Mouse (Mus musculus) intestine, embryonic 15.5 days (tissue): ENCODE data around the gene Suclg2. TPM values are rescaled to one million over a fixed set of nuclear protein-coding genes. Genes with fewer than 3 reads are reported as not detected.

Experiments
- ATAC-seq: fragments of 200-750 bp; cut with Nextera tagmentation; 2 replicates; pipeline ENCODE4 v1.8.0; 2017; ENCODE audit warnings: moderate TSS enrichment, moderate library complexity
- H3K27ac ChIP-seq: fragments of 300-500 bp; sonication (generic); 2 replicates; pipeline ENCODE4 v1.5.1; 2015; ENCODE audit warnings: mild to moderate bottlenecking, inconsistent platforms
- H3K27me3 ChIP-seq: fragments of 300-500 bp; sonication (generic); replicated peaks from 2 replicates; pipeline ENCODE4 v1.6.1; 2015; ENCODE audit warnings: inconsistent platforms
- H3K36me3 ChIP-seq: fragments of 300-500 bp; sonication (generic); 2 replicates; pipeline ENCODE4 v1.6.1; 2015; ENCODE audit warnings: inconsistent platforms
- H3K4me1 ChIP-seq: fragments of 300-500 bp; sonication (generic); replicated peaks from 2 replicates; pipeline ENCODE4 v1.6.1; 2015; ENCODE audit warnings: inconsistent platforms
- H3K4me2 ChIP-seq: fragments of 300-500 bp; sonication (generic); replicated peaks from 2 replicates; pipeline ENCODE4 v1.6.1; 2015; ENCODE audit warnings: mild to moderate bottlenecking, inconsistent platforms
- H3K4me3 ChIP-seq: fragments of 300-500 bp; sonication (generic); replicated peaks from 2 replicates; pipeline ENCODE4 v1.5.1; 2015; ENCODE audit warnings: inconsistent platforms
- H3K9ac ChIP-seq: fragments of 300-500 bp; sonication (generic); 2 replicates; pipeline ENCODE4 v1.6.1; 2015; ENCODE audit warnings: inconsistent platforms
- H3K9me3 ChIP-seq: fragments of 300-500 bp; sonication (generic); 2 replicates; pipeline ENCODE4 v1.6.1; 2016; ENCODE audit warnings: inconsistent platforms
- WGBS: fragments of 180-500 bp; shearing (Covaris S2); methylation state at CpG from one replicate; pipeline ENCODE4 v1.1.7; 2015; 5-methylcytosine and 5-hydroxymethylcytosine counted together
- polyA plus RNA-seq: library from polyadenylated mRNA; unstranded; fragments of >200 nt; fragmentation: Nextera tagmentation; extraction: Ambion mirVana; gene quantifications from 2 replicates; pipeline ENCODE4 v1.2.1, GENCODE M21; 2015

The Suclg2 gene
- polyA plus RNA-seq, 1 experiment from 2014 or later, result 116 TPM

DNA sequence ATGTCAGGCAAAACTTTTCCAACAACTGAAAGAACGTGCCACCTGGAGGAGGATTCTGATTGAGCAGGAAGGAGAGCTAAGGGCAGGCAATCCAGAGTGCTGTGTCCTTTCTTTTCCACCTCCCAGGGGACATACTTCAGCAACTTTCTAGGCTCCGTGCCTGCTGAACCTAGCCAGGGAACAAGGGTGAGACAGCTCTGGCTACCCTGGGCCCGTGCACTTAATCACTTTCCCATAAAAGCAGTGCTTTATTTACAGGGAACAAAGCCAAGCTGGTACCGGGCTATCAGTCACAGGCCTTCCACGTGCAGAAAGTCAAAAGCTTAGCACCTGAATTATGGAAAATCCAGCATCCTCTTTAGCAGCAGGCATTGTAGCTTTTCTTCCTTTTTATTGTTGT is 5.4 kb downstream of the Suclg2 start:
- H3K9ac ChIP-seq, result no peak overlapping the region
- H3K27ac ChIP-seq, result no peak overlapping the region
- 32% methylated on average over 5 of the region's 5 CpGs for WGBS
- no peaks in the 10 kb centered on the region for H3K27me3 ChIP-seq
- H3K4me1 ChIP-seq, result peaks cover 17% of the 10 kb centered on the region; the same call in 1 of the 2 replicates
- H3K4me3 ChIP-seq, result no peak overlapping the region
- no peak overlapping the region for H3K4me2 ChIP-seq
- H3K36me3 ChIP-seq, result no peaks in the 10 kb centered on the region
- H3K9me3 ChIP-seq, result no peaks in the 10 kb centered on the region
- ATAC-seq, result no peak

- no peak for ATAC-seq
- Histone ChIP-seq H3K9me3 (no peaks in the 10 kb centered on the region), H3K4me1 (peaks cover 21% of the 10 kb centered on the region; the same call in 1 of the 2 replicates), H3K27me3 (no peaks in the 10 kb centered on the region), H3K27ac (no peak overlapping the region), H3K4me3 (no peak overlapping the region), H3K36me3 (no peaks in the 10 kb centered on the region), H3K4me2 (no peak overlapping the region), H3K9ac (no peak overlapping the region)
- 65% methylated on average over 4 of the region's 4 CpGs for WGBS
These were observed 6.5 kb downstream of the Suclg2 start for GRCm38 (mm10) chr6:95712081-95712480.

DNA sequence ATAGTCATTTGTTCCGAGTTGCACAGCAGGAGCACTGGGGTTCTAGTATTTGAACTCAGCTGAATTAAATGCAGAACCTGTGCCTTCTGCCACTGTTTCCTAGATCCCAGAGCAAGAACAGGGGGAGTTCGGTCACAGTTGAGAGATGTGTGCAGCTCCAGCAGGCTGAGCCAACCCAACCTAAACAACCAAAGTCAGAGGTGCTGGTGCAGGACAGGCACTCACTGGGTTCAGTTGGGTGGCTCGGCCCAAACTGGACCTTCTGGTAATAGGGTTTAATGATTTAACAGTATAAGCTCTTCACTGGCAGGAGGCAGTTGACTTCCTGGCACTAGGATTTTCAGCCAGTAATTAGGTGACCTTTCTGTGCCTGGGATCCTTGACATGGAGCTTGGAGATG is 6.9 kb downstream of the Suclg2 start:
- peaks cover 19% of the 10 kb centered on the region; the same call in 1 of the 2 replicates for H3K4me1 ChIP-seq
- H3K4me3 ChIP-seq, result no peak overlapping the region
- H3K27me3 ChIP-seq, result no peaks in the 10 kb centered on the region
- ATAC-seq, result no peak
- H3K4me2 ChIP-seq, result no peak overlapping the region
- 72% methylated on average over 3 of the region's 3 CpGs for WGBS
- no peaks in the 10 kb centered on the region for H3K9me3 ChIP-seq
- no peak overlapping the region for H3K9ac ChIP-seq
- no peak overlapping the region for H3K27ac ChIP-seq
- no peaks in the 10 kb centered on the region for H3K36me3 ChIP-seq

DNA sequence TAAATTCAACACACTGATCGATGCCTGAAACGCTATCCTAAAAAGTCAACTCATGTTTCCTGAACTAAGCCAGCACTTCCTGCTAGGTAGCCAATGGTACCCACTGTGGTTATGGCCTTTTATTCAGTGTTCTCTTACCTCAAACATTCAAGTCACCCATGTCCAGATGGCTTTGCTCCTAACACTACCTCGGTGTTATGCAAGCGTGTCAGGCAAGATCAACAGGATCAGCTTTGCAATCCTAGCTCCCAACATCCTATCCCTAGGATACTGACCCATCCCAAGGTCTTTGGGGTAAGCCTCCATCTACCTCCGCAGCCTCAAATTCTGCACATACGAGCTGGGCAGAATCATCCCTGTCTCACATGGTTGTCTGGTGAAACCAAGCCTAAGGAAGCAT is 7.7 kb downstream of the Suclg2 start:
- Histone ChIP-seq H3K4me3 (no peak overlapping the region), H3K27ac (no peak overlapping the region), H3K27me3 (no peaks in the 10 kb centered on the region), H3K4me2 (no peak overlapping the region), H3K36me3 (no peaks in the 10 kb centered on the region), H3K9ac (no peak overlapping the region), H3K9me3 (no peaks in the 10 kb centered on the region), H3K4me1 (peaks cover 19% of the 10 kb centered on the region; the same call in 1 of the 2 replicates)
- no peak for ATAC-seq
- 86% methylated on average over 6 of the region's 6 CpGs for WGBS

DNA sequence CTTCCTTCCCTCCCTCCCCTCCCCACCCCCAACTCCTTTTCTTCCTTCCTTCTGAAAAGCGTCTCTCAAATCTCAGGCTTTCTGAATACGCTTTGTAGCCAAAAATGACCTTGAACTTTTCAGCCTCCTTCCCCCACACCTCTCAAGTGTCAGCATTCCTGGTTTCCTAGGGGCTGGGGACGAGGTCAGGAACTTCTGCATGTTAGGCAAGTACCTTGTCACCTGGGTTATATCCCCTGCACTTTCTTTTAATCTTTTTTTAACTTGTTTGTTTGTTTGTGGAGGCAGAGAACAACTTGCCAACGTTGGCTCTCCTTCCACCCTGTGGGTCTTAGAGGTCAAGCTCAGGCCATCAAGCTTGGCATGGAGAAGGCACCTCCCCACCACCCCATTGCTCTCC is 9.1 kb downstream of the Suclg2 start:
- WGBS, result 45% methylated on average over 4 of the region's 4 CpGs
- H3K36me3 ChIP-seq, result no peaks in the 10 kb centered on the region

DNA sequence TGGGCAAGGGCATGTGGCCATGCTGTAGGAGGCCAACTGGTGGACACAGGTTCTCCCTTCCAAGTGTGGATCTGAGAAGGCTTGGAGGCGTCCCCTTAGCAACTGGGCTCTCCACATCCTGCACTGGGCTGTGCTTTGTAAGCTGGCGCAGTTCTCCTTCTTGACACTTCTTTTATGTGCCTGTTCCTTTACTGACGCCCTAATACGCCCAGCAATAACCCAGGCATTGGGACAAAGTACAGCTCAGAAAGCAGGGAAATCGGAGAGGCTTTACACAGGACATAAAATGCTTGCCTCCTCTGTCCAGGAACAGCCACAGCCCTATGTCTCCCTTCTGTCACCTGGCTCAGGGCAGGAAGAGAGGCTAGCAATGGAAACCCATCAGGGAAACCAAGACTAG is 9.5 kb downstream of the Suclg2 start:
- Histone ChIP-seq H3K27me3 (no peaks in the 10 kb centered on the region), H3K9ac (no peak overlapping the region), H3K4me3 (no peak overlapping the region), H3K4me2 (peak overlapping the region; percentile 26), H3K27ac (peak overlapping the region; percentile 75), H3K36me3 (no peaks in the 10 kb centered on the region), H3K4me1 (peaks cover 19% of the 10 kb centered on the region; the same call in 1 of the 2 replicates), H3K9me3 (no peaks in the 10 kb centered on the region)
- peak; percentile 84 for ATAC-seq
- 68% methylated on average over 5 of the region's 5 CpGs for WGBS

More for the DNA sequence above, 9.1 kb downstream of the Suclg2 start:
- Histone ChIP-seq H3K4me1 (peaks cover 19% of the 10 kb centered on the region; the same call in 1 of the 2 replicates), H3K27me3 (no peaks in the 10 kb centered on the region), H3K9ac (no peak overlapping the region), H3K9me3 (no peaks in the 10 kb centered on the region), H3K4me3 (no peak overlapping the region), H3K27ac (peak overlapping the region; percentile 75), H3K4me2 (peak overlapping the region; percentile 26)
- peak; percentile 32 for ATAC-seq

DNA sequence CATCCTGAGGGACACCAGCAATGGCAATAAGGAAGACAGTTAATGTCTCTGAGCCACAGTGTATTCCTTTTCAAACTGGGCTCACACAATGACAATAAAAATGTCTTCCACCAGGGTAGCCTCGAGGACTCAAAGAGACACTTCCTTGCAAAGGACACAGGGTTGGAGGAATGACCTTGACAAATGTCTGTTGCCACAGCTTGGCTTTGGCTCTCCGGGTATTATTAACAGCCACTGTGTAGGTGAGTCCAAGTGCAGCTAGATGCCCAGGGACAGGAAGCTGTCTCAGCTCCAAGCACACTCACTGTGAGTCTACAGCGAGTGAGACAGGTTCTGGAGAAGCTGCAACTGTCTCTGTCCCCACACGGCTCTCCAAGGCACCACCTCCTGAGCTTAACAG is 14.0 kb downstream of the Suclg2 start:
- 77% methylated on average over 4 of the region's 4 CpGs for WGBS
- Histone ChIP-seq H3K4me2 (no peak overlapping the region), H3K27ac (no peak overlapping the region), H3K27me3 (no peaks in the 10 kb centered on the region), H3K4me1 (peaks cover 9% of the 10 kb centered on the region; the same call in 1 of the 2 replicates), H3K4me3 (no peak overlapping the region), H3K36me3 (no peaks in the 10 kb centered on the region), H3K9me3 (no peaks in the 10 kb centered on the region), H3K9ac (no peak overlapping the region)
- no peak for ATAC-seq

- no peaks in the 10 kb centered on the region for H3K9me3 ChIP-seq
- H3K27ac ChIP-seq, result no peak overlapping the region
- WGBS, result 42% methylated on average over 9 of the region's 9 CpGs
- no peak overlapping the region for H3K4me2 ChIP-seq
- no peaks in the 10 kb centered on the region for H3K27me3 ChIP-seq
- H3K36me3 ChIP-seq, result no peaks in the 10 kb centered on the region
- H3K9ac ChIP-seq, result no peak overlapping the region
- no peak overlapping the region for H3K4me3 ChIP-seq
- H3K4me1 ChIP-seq, result peaks cover 14% of the 10 kb centered on the region; the same call in 1 of the 2 replicates
- no peak for ATAC-seq
These were observed 16.4 kb downstream of the Suclg2 start for GRCm38 (mm10) chr6:95702200-95702599.

DNA sequence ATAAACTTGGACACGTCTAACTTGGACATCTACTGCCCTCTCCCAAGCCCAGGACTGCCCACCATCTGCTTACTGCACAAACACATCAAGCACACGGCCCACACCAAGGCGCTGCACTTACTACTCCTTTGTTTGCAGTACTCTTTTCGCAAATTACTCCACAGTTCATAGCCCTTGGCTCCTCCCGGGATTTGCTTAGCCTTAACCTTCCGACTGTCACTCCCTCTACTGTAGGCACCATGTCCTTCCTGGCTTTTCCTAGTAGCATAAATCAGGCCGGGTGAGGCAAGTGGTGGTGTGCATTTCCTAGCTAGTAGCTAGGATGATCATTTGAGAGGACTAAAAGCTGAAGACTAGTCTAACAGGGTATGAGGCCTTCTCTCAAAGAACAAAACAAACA is 16.8 kb downstream of the Suclg2 start:
- no peak overlapping the region for H3K27ac ChIP-seq
- no peak overlapping the region for H3K9ac ChIP-seq
- no peak overlapping the region for H3K4me2 ChIP-seq
- H3K36me3 ChIP-seq, result no peaks in the 10 kb centered on the region
- H3K4me3 ChIP-seq, result no peak overlapping the region
- no peaks in the 10 kb centered on the region for H3K9me3 ChIP-seq
- H3K27me3 ChIP-seq, result no peaks in the 10 kb centered on the region
- ATAC-seq, result 0 out of 2 replicates have a peak, but pooled peaks have one; percentile 27
- WGBS, result 58% methylated on average over 7 of the region's 7 CpGs
- peaks cover 14% of the 10 kb centered on the region; the same call in 1 of the 2 replicates for H3K4me1 ChIP-seq

- WGBS, result 93% methylated on average over 2 of the region's 2 CpGs
- no peak overlapping the region for H3K27ac ChIP-seq
These were observed 17.5 kb downstream of the Suclg2 start for GRCm38 (mm10) chr6:95700981-95701610.

GRCm38 (mm10) chr6:95700191-95700590 is 18.4 kb downstream of the Suclg2 start:
- 64% methylated on average over 5 of the region's 5 CpGs for WGBS

More at GRCm38 (mm10) chr6:95700981-95701610, 17.5 kb downstream of the Suclg2 start:
- H3K27me3 ChIP-seq, result no peaks in the 10 kb centered on the region
- no peak overlapping the region for H3K4me2 ChIP-seq
- ATAC-seq, result no peak
- no peak overlapping the region for H3K4me3 ChIP-seq
- peaks cover 14% of the 10 kb centered on the region; the same call in 1 of the 2 replicates for H3K4me1 ChIP-seq
- no peaks in the 10 kb centered on the region for H3K36me3 ChIP-seq
- no peak overlapping the region for H3K9ac ChIP-seq
- no peaks in the 10 kb centered on the region for H3K9me3 ChIP-seq

GRCm38 (mm10) chr6:95699326-95699725 is 19.3 kb downstream of the Suclg2 start:
- H3K36me3 ChIP-seq, result no peaks in the 10 kb centered on the region
- H3K9me3 ChIP-seq, result no peaks in the 10 kb centered on the region
- 62% methylated on average over 3 of the region's 3 CpGs for WGBS
- H3K27me3 ChIP-seq, result no peaks in the 10 kb centered on the region
- no peak overlapping the region for H3K9ac ChIP-seq
- H3K27ac ChIP-seq, result no peak overlapping the region
- peaks cover 14% of the 10 kb centered on the region; the same call in 1 of the 2 replicates for H3K4me1 ChIP-seq
- H3K4me3 ChIP-seq, result no peak overlapping the region
- ATAC-seq, result no peak
- no peak overlapping the region for H3K4me2 ChIP-seq

More at GRCm38 (mm10) chr6:95700191-95700590, 18.4 kb downstream of the Suclg2 start:
- no peak overlapping the region for H3K9ac ChIP-seq
- no peak overlapping the region for H3K27ac ChIP-seq
- H3K4me3 ChIP-seq, result no peak overlapping the region
- H3K9me3 ChIP-seq, result no peaks in the 10 kb centered on the region
- no peaks in the 10 kb centered on the region for H3K27me3 ChIP-seq
- H3K36me3 ChIP-seq, result no peaks in the 10 kb centered on the region
- peaks cover 14% of the 10 kb centered on the region; the same call in 1 of the 2 replicates for H3K4me1 ChIP-seq
- H3K4me2 ChIP-seq, result no peak overlapping the region
- no peak for ATAC-seq
